Mouse (Mus musculus) left cerebral cortex, adult 8-10 months (tissue): ENCODE measurements around the gene Lrrc3c. TPM values are rescaled to one million over a fixed set of nuclear protein-coding genes. Genes with fewer than 3 reads are reported as not detected.

Experiments used
- DNase-seq, 2 experiments: peaks; one replicate each; pipeline ENCODE4 v3.0.0; 2022; ENCODE audit warnings: low spot score in 2 of 2
- total RNA-seq, 4 experiments: library from RNA; stranded (reverse); gene quantifications; 2 replicates each; pipeline ENCODE4 v1.2.4; 2022

Gene Lrrc3c
- not detected for total RNA-seq

DNA sequence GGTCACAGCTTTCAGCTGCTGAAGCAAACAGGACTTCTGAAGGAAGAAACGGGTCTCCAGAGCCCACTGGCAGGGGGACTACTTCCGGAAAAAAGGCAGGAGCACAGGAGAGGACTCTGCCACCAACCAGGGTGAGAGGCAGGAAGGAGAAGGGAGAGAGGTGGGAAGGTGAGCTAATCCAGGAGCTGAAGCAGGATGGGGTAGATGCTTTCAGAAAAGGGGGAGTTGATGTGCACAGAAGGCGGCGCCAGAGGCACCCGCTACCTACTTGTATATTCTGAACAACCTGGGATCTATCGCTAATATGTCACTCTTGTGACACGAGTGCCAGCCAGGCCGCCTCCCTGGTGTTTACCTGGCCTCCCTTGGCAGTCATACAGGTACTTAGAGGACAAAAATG is at the start of gene Lrrc3c:
TSS of gene Lrrc3c (plus strand) at position 301 of the 400 bp plus-strand sequence.
- DNase-seq, result no peak

DNA sequence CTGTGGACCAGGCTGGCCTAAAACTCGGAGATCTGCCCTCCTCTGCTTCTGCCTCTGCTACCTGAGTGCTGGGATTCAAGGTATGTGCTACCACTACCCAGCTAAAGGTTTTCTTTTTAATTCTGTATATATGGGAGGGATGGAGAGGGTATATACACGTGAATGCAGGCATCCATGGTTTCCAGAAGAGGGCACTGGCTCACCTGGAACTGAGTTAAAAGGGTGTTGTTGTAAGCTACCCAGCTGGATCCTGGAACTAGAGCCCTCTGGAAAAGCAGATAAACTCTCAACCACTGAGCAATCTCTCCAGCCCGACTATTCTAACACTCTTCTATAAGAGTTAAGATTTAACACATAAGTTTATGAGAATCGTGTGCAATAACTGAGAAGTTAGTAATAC is 48.7 kb upstream of the Lrrc3c start:
- DNase-seq, result no peak

DNA sequence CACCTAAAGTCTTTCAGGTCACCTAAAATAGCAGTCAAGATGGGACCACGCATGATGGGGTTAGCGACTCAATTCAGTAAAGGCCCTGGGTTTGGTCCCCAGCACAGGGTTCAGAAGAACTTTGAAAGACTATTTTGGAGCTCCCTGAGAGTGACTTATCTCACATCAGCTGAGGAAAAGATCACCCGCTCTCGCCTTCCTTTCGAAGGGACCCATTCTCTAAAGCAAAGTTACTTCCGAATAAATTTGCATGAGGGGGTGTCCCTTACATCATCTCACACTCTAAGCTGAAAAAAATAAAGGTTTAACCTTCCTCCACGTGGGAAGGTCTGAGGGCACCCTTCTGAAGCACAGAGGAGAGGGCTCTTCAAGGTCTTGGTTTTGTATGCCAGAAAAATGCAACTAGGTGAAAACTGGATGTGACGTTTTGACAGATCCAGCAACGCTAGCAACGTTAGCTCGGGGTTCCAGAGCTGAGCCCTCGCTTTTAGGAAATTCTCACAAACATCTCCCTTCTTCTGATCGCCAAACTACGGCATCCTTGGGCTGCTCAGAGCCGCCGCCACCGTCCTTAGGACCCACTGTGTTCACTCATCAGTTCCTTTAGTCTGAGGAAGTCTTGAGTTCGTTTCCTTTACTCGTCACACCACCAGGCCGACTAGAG is 47.6 kb upstream of the Lrrc3c start:
- no peak for DNase-seq

DNA sequence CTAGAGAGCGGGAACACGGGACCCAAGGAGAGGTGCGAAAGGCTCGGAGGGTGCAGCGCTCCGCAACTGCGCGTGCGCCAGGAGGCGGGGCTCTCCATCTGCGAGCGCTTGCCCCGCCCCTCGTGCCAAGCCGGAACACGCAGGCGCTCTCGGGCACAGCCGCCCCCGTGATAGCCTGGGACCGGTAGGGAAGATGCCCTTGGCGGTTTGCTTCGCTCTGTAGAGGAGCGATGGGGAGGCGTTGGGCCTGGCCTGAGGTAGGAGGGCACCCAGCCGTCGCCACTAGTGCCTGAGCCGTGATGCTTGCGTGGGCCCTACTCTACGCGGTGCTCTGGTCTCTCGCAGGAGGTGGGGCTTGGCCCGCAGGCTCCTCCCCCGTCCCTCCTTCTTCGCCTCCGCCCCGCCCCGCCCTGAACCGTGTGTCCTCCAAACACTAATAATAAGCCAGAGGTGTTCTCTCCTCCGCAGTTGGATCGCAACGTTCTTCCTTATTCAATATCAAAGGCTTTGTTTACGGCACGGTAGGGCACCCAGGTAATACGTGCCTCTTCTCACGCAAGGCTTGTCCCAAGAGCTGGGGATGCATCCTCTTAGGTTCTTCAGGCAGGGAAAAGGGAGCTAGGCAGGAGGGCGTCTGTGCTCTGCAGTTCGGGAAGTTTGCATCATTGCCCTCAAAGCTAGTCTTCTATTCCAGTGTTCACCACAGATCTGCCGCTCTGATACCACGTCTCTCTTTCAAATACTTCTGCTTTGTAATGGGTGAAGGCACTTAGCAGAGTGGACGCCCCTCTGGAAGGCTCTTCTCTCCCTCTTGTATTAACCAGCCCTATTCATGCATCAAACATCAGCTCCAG is 46.9 kb upstream of the Lrrc3c start, which contains the start of gene Zpbp2:
TSS of gene Zpbp2 (plus strand) at position 123 of the 854 bp plus-strand sequence.
- DNase-seq, result peak; percentile 82 to 88

DNA sequence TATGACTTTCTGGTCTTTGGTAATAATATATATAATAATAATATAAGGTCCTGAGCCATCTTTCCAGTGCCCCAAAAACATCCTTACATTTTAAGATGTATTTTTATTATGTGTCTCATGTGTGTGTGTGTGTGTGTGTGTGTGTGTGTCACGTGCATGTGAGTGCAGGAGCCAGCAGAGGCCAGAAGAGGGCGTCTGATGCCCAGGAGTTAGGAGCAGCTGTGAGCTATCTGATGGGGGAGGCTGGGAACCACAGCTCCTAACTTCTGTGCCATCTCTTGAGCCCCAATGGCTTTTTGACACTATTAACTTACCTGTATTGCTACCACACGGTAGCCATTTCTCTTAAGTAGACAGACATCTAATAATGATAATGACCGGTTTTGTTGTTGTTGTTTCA is 44.1 kb upstream of the Lrrc3c start:
- DNase-seq, result no peak

DNA sequence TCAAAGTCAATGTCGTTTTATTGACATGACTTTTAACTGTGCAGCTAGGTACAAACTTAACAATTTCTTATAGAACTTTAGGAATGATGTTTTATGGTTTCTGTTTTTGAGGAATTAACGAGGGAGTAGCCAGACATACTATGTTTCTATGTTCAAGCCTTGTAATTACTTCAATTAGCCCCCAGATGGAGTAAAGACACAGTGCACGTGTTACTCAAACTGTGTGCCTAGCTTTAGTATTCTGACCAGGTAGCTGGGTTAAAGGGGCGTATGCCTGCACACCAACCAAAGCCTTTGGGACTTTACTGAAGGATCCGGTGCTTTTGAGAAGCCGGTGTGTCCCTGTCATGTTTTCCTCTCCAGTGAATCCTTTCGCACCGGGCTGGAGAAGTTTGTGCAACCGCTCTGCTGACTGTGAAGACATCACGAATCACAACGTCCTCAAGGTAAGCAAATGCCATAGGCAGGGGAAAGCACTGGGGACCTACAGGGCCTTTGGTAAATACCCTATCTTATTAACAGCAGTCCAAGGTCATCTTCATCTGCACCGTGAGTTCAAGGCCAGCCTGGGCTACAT is 42.9 kb upstream of the Lrrc3c start:
- no peak for DNase-seq

DNA sequence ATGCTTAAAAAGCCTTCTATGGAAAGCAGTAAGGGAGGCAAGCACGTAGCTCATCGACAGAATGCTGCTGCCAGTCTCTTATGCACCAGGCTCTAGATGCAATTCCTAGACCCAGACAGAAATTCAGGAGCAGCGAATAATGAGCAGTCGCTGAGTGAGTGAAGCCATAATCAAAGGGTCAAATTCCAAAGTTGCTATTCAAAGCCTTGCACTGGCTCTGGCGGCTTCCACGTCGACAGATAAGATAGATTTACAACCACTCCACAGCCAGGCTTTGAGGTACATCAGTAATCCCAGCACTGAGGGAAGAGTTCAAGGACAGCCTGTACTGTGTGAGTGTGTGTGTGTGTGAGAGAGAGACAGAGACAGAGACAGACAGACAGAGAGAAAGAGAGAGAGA is 37.1 kb upstream of the Lrrc3c start:
- DNase-seq, result no peak

DNA sequence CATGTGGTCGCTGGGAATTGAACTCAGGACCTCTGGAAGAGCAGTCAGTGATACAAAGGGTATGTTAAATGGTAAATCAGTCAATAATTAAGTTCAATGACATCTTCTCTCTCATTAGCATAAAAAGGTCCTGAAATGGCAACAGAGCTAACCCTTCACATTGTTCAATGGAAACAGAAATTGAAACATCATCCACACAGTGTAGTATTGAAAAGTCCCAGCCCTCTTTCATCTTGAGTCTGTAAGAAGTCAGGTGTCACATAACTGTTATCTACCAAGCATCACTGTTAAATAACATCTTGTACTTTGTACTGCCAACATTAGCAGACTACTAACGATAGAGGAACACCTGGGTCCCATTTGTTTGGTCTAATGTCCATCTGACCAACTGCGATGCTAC is 35.1 kb upstream of the Lrrc3c start:
- DNase-seq, result no peak

DNA sequence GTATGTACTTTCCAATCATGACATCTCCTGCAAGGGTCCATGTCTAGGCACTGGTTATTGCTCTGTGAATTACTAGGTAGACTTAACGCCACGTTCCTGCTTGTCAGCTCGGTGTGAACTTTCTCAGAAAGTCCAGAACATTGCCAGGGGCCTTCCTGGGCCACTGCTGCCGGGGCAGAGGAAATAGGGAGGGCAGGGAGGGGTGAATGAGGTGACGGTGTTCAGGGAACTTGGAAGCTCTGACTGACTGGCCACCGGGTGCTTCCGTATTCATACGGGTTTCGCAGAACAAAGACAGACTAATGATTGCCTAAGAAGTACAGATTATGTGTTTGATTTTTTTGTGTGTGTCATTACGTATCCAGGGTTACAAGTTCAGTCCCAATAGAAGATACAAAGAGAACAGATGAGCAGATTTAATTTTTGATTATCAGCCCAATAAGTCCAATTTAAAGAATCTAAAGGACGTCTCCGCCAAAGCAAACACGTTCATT is 34.1 kb upstream of the Lrrc3c start:
- no peak for DNase-seq

DNA sequence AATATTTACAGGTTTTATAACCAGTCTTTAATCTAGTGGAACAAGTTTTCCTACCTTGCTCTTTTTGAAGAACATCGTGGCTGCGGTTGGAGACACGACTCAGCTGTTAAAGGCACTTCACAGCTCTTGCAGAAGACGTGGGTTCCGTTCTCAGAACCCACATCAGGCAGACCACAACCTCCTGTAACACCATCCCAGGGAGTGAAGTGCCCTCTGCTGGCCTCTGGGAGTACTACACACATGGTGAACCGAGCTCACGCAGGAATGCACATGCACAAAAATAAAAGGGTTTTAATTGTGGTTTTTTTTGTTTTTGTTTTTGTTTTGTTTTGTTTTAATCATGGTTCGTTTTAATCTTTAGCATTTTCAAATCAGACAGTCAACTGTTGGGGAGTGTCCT is 29.8 kb upstream of the Lrrc3c start:
- DNase-seq, result no peak

DNA sequence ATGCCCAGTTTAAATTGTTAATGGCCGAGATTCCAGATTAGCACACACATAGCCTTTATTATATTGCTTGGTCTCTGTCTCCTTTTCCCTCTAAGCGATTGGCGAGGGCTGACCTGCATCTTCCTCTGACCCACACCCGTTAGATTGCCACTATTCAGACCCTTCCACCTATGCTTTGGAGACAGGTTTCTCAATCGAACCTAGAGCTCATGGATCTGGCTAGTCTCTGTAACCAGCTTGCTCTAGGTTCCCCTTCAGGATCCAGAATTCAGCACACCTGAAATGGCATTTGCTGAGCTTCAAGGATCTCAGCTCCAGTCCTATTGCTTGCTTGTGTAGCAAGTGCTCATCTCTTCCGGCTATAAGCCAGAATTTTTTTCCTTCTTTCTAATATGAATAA is 28.6 kb upstream of the Lrrc3c start:
- DNase-seq, result no peak

DNA sequence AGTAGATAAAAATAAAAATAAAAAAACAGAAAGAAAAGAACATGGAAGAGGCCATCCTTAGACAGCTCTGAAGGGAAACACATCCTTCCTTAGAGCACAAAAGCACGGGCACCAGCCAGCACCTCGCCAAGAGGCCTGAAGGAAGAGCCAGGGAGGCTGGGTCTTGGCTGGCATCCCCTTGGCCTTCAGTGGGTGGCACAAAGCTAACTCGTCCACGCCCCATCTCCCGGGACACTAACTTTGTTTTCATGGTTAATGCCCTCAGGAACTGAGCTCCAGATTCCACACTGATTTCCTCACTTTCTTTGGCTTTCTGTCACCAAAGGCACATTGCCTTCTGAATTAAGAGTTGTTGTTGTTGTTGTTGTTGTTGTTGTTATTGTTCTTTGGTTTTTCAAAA is 20.3 kb upstream of the Lrrc3c start:
- DNase-seq, result no peak

DNA sequence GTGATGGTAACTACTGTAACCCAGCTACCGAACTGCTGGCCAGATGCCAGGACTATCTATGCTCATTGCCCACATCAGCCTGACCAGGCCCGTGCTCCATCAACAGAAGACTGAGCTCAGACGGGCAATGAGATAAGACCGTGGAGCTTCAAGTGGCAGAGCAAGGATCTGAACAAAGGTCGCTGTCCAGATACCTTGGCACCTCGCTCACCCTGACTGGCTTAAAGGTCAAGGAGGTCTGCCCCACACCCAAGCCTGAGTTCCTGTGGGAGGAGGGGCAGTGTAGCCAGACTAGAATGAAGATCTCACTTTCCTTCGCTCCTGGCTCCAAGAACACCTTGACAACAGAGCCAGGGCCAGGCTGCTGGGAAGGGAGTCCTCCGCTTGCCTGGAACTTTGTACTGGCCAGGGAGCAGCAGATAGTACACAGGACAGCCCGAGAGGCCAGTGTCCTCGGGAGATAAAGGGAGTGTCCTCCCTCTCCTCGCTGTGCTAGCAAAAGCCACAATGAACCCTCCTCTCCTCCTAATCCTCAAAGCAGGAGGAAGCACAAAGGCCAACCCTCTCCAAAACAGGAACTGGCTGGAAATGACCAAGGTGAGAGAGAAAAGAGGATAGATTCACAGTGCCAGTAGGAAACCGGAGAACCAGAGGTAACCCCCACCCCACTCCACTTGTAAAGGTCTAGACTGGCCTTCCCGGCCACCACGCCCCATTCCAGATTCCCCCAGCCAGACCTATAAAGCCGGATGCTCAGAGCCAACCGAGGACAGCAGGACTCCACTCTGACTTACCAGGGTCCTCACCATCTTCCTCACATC is 17.6 kb upstream of the Lrrc3c start:
- DNase-seq, result no peak

DNA sequence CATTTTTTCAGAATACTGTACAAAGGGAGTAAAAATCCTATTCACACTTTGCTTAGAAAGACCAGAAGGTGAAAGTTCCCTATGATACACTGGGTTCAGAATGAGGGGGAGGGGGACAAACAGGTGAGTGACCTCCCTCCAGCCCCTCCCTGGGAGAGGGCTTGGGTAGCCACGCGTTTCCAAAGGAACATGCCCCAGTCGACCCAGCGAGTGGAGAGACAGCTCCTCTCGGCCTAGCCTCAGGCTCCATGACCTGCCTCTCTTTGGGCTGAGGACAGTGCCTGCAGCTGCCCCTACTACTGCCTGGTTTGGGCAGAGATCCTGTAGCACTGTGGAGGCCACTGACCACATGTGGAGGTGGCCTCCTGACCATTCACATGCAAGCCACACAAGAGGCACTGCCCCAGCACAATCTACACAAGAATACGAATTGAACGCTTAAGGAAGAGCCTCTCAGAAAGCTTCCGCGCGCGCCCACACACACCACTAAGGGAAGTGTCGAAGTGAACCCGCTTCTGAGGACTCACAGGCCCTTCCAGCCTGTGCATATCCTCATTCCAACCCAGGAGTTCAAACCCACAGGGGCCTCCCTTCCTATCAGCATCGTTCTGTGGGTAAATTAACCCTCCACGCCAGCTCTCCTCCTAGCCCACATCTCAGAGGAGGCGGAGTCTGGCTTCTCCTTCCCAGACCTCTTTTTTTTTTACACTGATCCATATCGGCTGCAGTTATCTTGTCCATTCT is 16.6 kb upstream of the Lrrc3c start:
- no peak for DNase-seq

DNA sequence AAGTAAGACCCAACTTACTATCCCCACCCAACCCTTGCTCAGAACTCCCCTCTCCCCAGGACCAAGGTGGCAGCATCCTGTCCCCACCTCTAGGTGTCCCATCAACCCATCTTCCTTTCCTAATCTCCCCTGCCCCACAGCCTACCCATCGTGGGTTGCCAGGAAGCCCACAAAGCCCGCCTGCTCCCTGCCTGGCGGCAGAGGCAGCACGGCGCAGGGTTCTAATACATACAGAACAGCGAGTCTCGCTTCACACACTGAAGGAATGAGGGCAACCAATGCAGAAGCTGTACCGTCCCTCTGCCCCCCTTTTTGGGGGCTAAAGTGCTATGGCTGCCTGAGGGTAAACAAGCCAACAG is 16.1 kb upstream of the Lrrc3c start:
- DNase-seq, result no peak

DNA sequence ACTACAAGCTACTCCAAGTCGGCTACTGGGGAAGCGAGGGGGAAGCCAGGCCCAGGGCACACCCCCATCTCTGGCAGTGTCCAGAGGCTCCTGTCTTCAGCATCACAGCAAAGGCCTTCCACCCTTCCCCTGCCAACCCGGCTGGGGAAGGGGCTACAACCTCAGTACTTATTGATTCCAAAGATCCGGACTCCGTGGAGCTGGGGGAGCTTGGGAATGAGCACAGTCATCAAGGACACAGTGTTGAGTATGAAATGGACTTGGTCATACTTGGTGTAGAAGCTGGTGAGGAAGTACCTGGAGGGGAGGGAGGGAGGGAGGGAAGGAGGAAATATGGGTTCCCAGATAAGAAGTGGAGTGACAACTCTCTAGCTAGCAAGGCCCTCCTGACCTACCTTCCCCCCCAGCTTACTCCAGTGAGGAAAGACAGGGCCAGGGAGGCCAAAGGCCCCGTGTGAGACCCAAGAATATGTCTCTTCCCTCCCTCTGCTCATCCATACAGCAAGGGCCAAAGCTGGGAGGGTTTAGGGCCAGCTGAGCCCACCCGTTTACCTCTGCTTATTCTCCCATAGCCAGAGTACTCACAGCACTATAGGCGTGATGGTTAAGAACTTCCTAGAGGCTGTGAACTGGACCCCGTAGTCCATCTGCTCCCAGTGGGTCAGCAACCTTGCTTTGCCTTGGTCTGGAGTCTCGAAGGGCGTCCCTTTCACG is 15.4 kb upstream of the Lrrc3c start:
- no peak for DNase-seq

DNA sequence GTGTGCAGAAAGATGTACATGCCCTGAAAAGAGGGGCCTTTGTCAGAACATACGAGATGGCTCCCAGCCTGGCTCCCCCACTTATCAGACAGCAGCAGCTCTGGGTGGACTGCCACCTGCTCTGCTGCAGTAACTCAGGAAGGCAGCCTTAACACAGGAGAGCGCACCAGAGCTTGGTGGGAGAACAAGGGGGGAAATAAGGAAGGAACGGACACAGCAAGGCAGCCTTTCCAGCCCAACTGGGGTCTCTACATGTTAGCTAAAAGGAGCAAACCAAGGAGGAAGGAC is 14.9 kb upstream of the Lrrc3c start:
- DNase-seq, result no peak

DNA sequence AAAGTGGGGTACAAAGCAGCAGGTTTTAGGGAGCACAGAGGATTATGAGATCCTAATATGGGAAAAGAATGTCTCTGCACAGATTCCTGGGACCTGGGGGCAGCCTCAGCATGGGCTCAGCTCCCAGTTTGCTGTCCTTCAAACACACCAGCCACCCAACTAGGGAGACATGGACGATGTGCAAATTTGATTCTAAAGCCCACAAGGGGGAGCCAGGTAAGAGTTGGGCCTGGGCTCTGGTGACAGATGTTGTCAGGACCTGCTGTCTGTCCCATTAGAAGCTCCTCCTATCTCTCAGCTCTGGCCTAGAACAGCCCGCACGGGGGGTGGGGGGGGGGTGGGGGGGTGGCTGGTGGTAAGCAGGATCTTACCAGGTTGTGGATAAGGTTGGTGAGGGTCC is 14.5 kb upstream of the Lrrc3c start:
- no peak for DNase-seq

DNA sequence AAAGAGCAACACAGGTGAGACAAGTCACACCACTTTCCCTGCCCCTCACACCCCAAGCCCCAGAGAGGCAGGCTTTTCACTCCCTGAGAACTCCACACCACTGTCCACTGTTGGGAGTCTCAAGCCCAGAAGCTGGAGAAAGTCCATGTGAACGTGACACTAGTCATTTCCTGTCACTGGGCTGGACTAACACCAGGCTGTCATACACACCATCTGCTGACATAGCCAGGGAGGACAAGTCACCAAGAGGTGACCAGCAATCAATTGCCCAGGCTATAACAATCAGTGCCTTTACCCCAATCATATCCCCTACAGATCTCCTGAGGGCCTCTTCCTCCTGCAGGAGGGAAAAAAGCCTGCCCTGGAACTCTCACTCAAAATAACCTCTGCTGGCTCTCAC is 13.9 kb upstream of the Lrrc3c start:
- no peak for DNase-seq

DNA sequence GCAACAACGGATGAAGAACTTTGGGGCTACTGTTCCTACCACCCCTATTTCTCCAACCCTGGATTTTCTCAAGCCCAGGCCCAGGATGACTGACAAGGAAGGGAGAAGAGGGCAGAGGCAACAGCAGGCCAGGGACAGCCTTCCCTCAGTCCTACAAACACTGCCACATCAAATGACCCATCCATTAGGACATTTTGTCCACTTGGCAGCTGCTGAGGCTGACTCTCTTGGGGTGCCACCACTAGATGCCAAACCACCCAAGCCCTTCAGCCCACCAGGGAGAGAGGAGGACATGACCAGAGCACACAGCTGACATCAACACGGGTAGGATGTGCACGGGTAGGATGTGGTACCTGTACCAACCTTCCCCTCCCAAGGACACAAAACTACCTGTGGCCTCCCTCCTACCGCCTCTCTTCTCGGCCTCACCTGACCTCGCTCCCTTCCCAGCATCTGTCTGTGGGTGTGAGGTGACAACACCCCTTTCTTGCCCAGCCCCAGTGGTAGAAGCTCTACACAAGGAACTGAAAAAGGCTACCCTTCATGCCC is 13.4 kb upstream of the Lrrc3c start:
- no peak for DNase-seq
